Mouse (Mus musculus) kidney, embryonic 16.5 days (tissue): ENCODE results near the gene Nfe2l3. TPM values are rescaled to one million over a fixed set of nuclear protein-coding genes. Genes with fewer than 3 reads are reported as not detected.

Experiments
- ATAC-seq: fragments of 200-750 bp; cut with Nextera tagmentation; 2 replicates; pipeline ENCODE4 v1.8.0; 2017; ENCODE audit warnings: moderate TSS enrichment; ENCODE audit not compliant: low FRiP score, low TSS enrichment
- H3K27ac ChIP-seq: fragments of 300-500 bp; sonication (generic); 2 replicates; pipeline ENCODE4 v1.5.1; 2014; ENCODE audit warnings: low read length
- H3K27me3 ChIP-seq: fragments of 300-500 bp; sonication (generic); 2 replicates; pipeline ENCODE4 v1.6.1; 2014; ENCODE audit warnings: low read length, control low read depth, mixed read lengths; ENCODE audit not compliant: insufficient read depth
- H3K36me3 ChIP-seq: fragments of 300-500 bp; sonication (generic); 2 replicates; pipeline ENCODE4 v1.6.1; 2014; ENCODE audit warnings: low read length, control low read depth, mixed read lengths; ENCODE audit not compliant: insufficient read depth
- H3K4me1 ChIP-seq: fragments of 300-500 bp; sonication (generic); 2 replicates; pipeline ENCODE4 v1.6.1; 2014; ENCODE audit warnings: low read length, control low read depth, mixed read lengths; ENCODE audit not compliant: insufficient read depth
- H3K4me2 ChIP-seq: fragments of 300-500 bp; sonication (generic); replicated peaks from 2 replicates; pipeline ENCODE4 v1.6.1; 2014; ENCODE audit warnings: low read depth, low read length
- H3K4me3 ChIP-seq: fragments of 300-500 bp; sonication (generic); 2 replicates; pipeline ENCODE4 v1.5.1; 2014; ENCODE audit warnings: mild to moderate bottlenecking, low read length
- H3K9ac ChIP-seq: fragments of 300-500 bp; sonication (generic); replicated peaks from 2 replicates; pipeline ENCODE4 v1.6.1; 2014; ENCODE audit warnings: low read length
- H3K9me3 ChIP-seq: fragments of 300-500 bp; sonication (generic); 2 replicates; pipeline ENCODE4 v1.6.1; 2016; ENCODE audit warnings: low read length, control low read depth
- WGBS: fragments of 180-500 bp; shearing (Covaris S2); extraction: QIAGEN DNeasy Blood & Tissue Kit; methylation state at CpG from one replicate; pipeline ENCODE4 v1.1.7; 2014; 5-methylcytosine and 5-hydroxymethylcytosine counted together
- polyA plus RNA-seq: library from polyadenylated mRNA; unstranded; fragments of >200 nt; fragmentation: Nextera tagmentation; extraction: Ambion mirVana; gene quantifications from 2 replicates; pipeline ENCODE4 v1.2.1, GENCODE M21; 2015

Nfe2l3 gene
- polyA plus RNA-seq, 1 experiment from 2014 or later: 1.7 TPM

GRCm38 (mm10) chr6:51460021-51460360 is 27.5 kb downstream of the Nfe2l3 start:
- no peak overlapping the region for H3K4me2 ChIP-seq
- no peak for ATAC-seq
- H3K9ac ChIP-seq: no peak overlapping the region
- 0 out of 2 replicates have a peak, but pooled peaks cover 5% of the 10 kb centered on the region for H3K4me1 ChIP-seq
- WGBS: 87% methylated on average over 4 of the region's 4 CpGs
- H3K27me3 ChIP-seq: no peaks in the 10 kb centered on the region
- H3K9me3 ChIP-seq: no peaks in the 10 kb centered on the region
- no peak overlapping the region for H3K27ac ChIP-seq
- peaks cover 47% of the 10 kb centered on the region for H3K36me3 ChIP-seq
- H3K4me3 ChIP-seq: no peak overlapping the region

- no peaks in the 10 kb centered on the region for H3K9me3 ChIP-seq
- 79% methylated on average over 3 of the region's 3 CpGs for WGBS
- peaks cover 47% of the 10 kb centered on the region for H3K36me3 ChIP-seq
These were observed 27.9 kb downstream of the Nfe2l3 start for GRCm38 (mm10) chr6:51460363-51460762.

GRCm38 (mm10) chr6:51467649-51468048 is 35.2 kb downstream of the Nfe2l3 start:
- ATAC-seq: no peak
- H3K4me1 ChIP-seq: peaks cover 33% of the 10 kb centered on the region
- no peaks in the 10 kb centered on the region for H3K9me3 ChIP-seq
- H3K9ac ChIP-seq: peak overlapping the region; percentile 46; the same call in 1 of the 2 replicates
- peak overlapping the region; percentile 57 for H3K4me2 ChIP-seq
- WGBS: 0% methylated on average over 2 of the region's 2 CpGs
- peak overlapping the region; percentile 57 for H3K4me3 ChIP-seq
- H3K27me3 ChIP-seq: no peaks in the 10 kb centered on the region
- H3K27ac ChIP-seq: no peak overlapping the region
- peaks cover 30% of the 10 kb centered on the region for H3K36me3 ChIP-seq

More at GRCm38 (mm10) chr6:51460363-51460762, 27.9 kb downstream of the Nfe2l3 start:
- Histone ChIP-seq H3K27ac (no peak overlapping the region), H3K9ac (no peak overlapping the region), H3K4me2 (no peak overlapping the region), H3K4me1 (peaks cover 6% of the 10 kb centered on the region; the same call in 1 of the 2 replicates), H3K4me3 (no peak overlapping the region), H3K27me3 (no peaks in the 10 kb centered on the region)
- no peak for ATAC-seq

GRCm38 (mm10) chr6:51468891-51469561 is 36.6 kb downstream of the Nfe2l3 start:
- Histone ChIP-seq H3K4me2 (peak overlapping the region; percentile 50; the same call in 1 of the 2 replicates), H3K4me1 (peaks cover 37% of the 10 kb centered on the region), H3K9ac (peak overlapping the region; percentile 100), H3K9me3 (no peaks in the 10 kb centered on the region), H3K27me3 (no peaks in the 10 kb centered on the region), H3K36me3 (peaks cover 28% of the 10 kb centered on the region), H3K27ac (peak overlapping the region; percentile 100), H3K4me3 (peak overlapping the region; percentile 96)
- ATAC-seq: peak; percentile 17
- under 1% methylated on average over 44 of the region's 63 CpGs for WGBS

GRCm38 (mm10) chr6:51469715-51470310 is 37.3 kb downstream of the Nfe2l3 start, which contains the start of gene Hnrnpa2b1:
Gene Hnrnpa2b1, minus strand, starts transcription at chr6:51469894.
- Histone ChIP-seq H3K4me2 (peak within 1 kb of the TSS; percentile 50), H3K4me1 (peaks cover 35% of the 10 kb centered on the region), H3K27me3 (no peaks in the 10 kb centered on the region), H3K36me3 (peaks cover 26% of the 10 kb centered on the region), H3K4me3 (peak within 1 kb of the TSS; percentile 96), H3K9me3 (no peaks in the 10 kb centered on the region), H3K27ac (peak within 1 kb of the TSS; percentile 100), H3K9ac (peak within 1 kb of the TSS; percentile 100)
- ATAC-seq: peak; percentile 95
- under 1% methylated on average over 63 of the region's 63 CpGs for WGBS

- Histone ChIP-seq H3K4me2 (peak within 1 kb of the TSS; percentile 48), H3K9ac (peak within 1 kb of the TSS; percentile 100), H3K27me3 (no peaks in the 10 kb centered on the region), H3K9me3 (no peaks in the 10 kb centered on the region), H3K36me3 (peaks cover 29% of the 10 kb centered on the region), H3K4me1 (peaks cover 33% of the 10 kb centered on the region), H3K4me3 (peak within 1 kb of the TSS; percentile 96), H3K27ac (peak within 1 kb of the TSS; percentile 100)
- WGBS: under 1% methylated on average over 69 of the region's 99 CpGs
- ATAC-seq: peak; percentile 88
These were observed 38.1 kb downstream of the Nfe2l3 start, which contains the start of gene Cbx3 for GRCm38 (mm10) chr6:51470311-51471178. Gene Cbx3, plus strand, starts transcription at chr6:51470360.

- peaks cover 27% of the 10 kb centered on the region for H3K36me3 ChIP-seq
These were observed 38.7 kb downstream of the Nfe2l3 start for GRCm38 (mm10) chr6:51471179-51471505.

GRCm38 (mm10) chr6:51471782-51472181 is 39.3 kb downstream of the Nfe2l3 start:
- no peak for ATAC-seq
- Histone ChIP-seq H3K4me2 (peak overlapping the region; percentile 80), H3K9me3 (no peaks in the 10 kb centered on the region), H3K36me3 (peaks cover 28% of the 10 kb centered on the region), H3K4me1 (peaks cover 21% of the 10 kb centered on the region), H3K27ac (no peak overlapping the region), H3K9ac (peak overlapping the region; percentile 68), H3K27me3 (no peaks in the 10 kb centered on the region), H3K4me3 (peak overlapping the region; percentile 47)
- WGBS: 3% methylated on average over 3 of the region's 3 CpGs

More at GRCm38 (mm10) chr6:51471179-51471505, 38.7 kb downstream of the Nfe2l3 start:
- 0% methylated on average over 10 of the region's 10 CpGs for WGBS
- Histone ChIP-seq H3K4me2 (peak overlapping the region; percentile 48), H3K27ac (peak overlapping the region; percentile 100), H3K9ac (peak overlapping the region; percentile 100), H3K9me3 (no peaks in the 10 kb centered on the region), H3K27me3 (no peaks in the 10 kb centered on the region), H3K4me1 (peaks cover 27% of the 10 kb centered on the region), H3K4me3 (peak overlapping the region; percentile 96)
- no peak for ATAC-seq

GRCm38 (mm10) chr6:51472213-51472612 is 39.7 kb downstream of the Nfe2l3 start:
- WGBS: 37% methylated on average over 4 of the region's 4 CpGs
- Histone ChIP-seq H3K4me1 (peaks cover 17% of the 10 kb centered on the region), H3K4me3 (peak overlapping the region; percentile 47), H3K27me3 (no peaks in the 10 kb centered on the region), H3K9ac (peak overlapping the region; percentile 68), H3K9me3 (no peaks in the 10 kb centered on the region), H3K27ac (no peak overlapping the region), H3K4me2 (peak overlapping the region; percentile 80), H3K36me3 (peaks cover 27% of the 10 kb centered on the region)
- no peak for ATAC-seq
